Mouse (Mus musculus) lung, embryonic 14.5 days (tissue): Measurements from ENCODE around the gene Cspg4. TPM values are rescaled to one million over a fixed set of nuclear protein-coding genes. Genes with fewer than 3 reads are reported as not detected.
"Not testable (repeated sequence)": the region's sequence is repeated elsewhere in the genome, so short reads cannot be mapped to it uniquely, and the experiment has no call there.

Source experiments
- ATAC-seq: fragments of 200-750 bp; cut with Nextera tagmentation; 2 replicates; pipeline ENCODE4 v1.8.0; 2017; ENCODE audit warnings: mild to moderate bottlenecking, moderate TSS enrichment, moderate library complexity; ENCODE audit not compliant: insufficient read depth
- DNase-seq: peaks from one replicate; pipeline ENCODE4 v3.0.0-alpha.2; 2015
- H3K27ac ChIP-seq: fragments of 300-500 bp; sonication (generic); 2 replicates; pipeline ENCODE4 v1.5.1; 2014; ENCODE audit warnings: low read depth, mild to moderate bottlenecking, moderate library complexity
- H3K27me3 ChIP-seq: fragments of 300-500 bp; sonication (generic); 2 replicates; pipeline ENCODE4 v1.6.1; 2014; ENCODE audit warnings: low read length, control low read depth; ENCODE audit not compliant: insufficient read depth
- H3K36me3 ChIP-seq: fragments of 300-500 bp; sonication (generic); 2 replicates; pipeline ENCODE4 v1.6.1; 2014; ENCODE audit warnings: control low read depth; ENCODE audit not compliant: insufficient read depth
- H3K4me1 ChIP-seq: fragments of 300-500 bp; sonication (generic); 2 replicates; pipeline ENCODE4 v1.6.1; 2014; ENCODE audit warnings: antibody characterized with exemption, control low read depth; ENCODE audit not compliant: insufficient read depth
- H3K4me2 ChIP-seq: fragments of 300-500 bp; sonication (generic); 2 replicates; pipeline ENCODE4 v1.6.1; 2014; ENCODE audit warnings: mild to moderate bottlenecking
- H3K4me3 ChIP-seq: fragments of 300-500 bp; sonication (generic); 2 replicates; pipeline ENCODE4 v1.5.1; 2014; ENCODE audit warnings: low read depth, low read length
- H3K9ac ChIP-seq: fragments of 300-500 bp; sonication (generic); 2 replicates; pipeline ENCODE4 v1.6.1; 2014
- H3K9me3 ChIP-seq: fragments of 300-500 bp; sonication (generic); 2 replicates; pipeline ENCODE4 v1.6.1; 2016; ENCODE audit warnings: low read depth, low read length, control low read depth
- CTCF ChIP-seq: IDR thresholded peaks from 2 replicates; pipeline ENCODE4 v1.5.1; 2016; ENCODE audit warnings: antibody characterized with exemption, low read depth
- WGBS: fragments of 180-500 bp; shearing (Covaris S2); extraction: QIAGEN DNeasy Blood & Tissue Kit; methylation state at CpG from one replicate; pipeline ENCODE4 v1.1.7; 2014; 5-methylcytosine and 5-hydroxymethylcytosine counted together
- polyA plus RNA-seq: library from polyadenylated mRNA; unstranded; fragments of >200 nt; fragmentation: Nextera tagmentation; extraction: Ambion mirVana; gene quantifications from 2 replicates; pipeline ENCODE4 v1.2.1, GENCODE M21; 2014

Cspg4 gene
- polyA plus RNA-seq, 1 experiment from 2014 or later, result 13.9 TPM

- no peak overlapping the region for H3K4me2 ChIP-seq
- H3K36me3 ChIP-seq, result no peaks in the 10 kb centered on the region
- H3K9me3 ChIP-seq, result no peaks in the 10 kb centered on the region
- H3K27ac ChIP-seq, result no peak overlapping the region
- DNase-seq (no peak), ATAC-seq (no peak)
- H3K4me3 ChIP-seq, result no peak overlapping the region
- no peaks in the 10 kb centered on the region for H3K4me1 ChIP-seq
- H3K27me3 ChIP-seq, result no peaks in the 10 kb centered on the region
- TF ChIP-seq CTCF, result no peak
- H3K9ac ChIP-seq, result no peak overlapping the region
Measured at GRCm38 (mm10) chr9:56900060-56900459, 35.2 kb downstream of the Cspg4 start.

GRCm38 (mm10) chr9:56900571-56900970, 35.7 kb downstream of the Cspg4 start:
- Histone ChIP-seq H3K4me1 (no peaks in the 10 kb centered on the region), H3K4me3 (no peak overlapping the region), H3K36me3 (no peaks in the 10 kb centered on the region), H3K27me3 (no peaks in the 10 kb centered on the region), H3K9me3 (no peaks in the 10 kb centered on the region), H3K4me2 (no peak overlapping the region), H3K9ac (no peak overlapping the region), H3K27ac (no peak overlapping the region)
- 31% methylated on average over 9 of the region's 9 CpGs for WGBS
- ATAC-seq (no peak), DNase-seq (no peak)
- TF ChIP-seq CTCF, result no peak

GRCm38 (mm10) chr9:56901187-56901586, 36.4 kb downstream of the Cspg4 start:
- Histone ChIP-seq H3K4me1 (no peaks in the 10 kb centered on the region), H3K36me3 (no peaks in the 10 kb centered on the region), H3K27me3 (no peaks in the 10 kb centered on the region), H3K27ac (no peak overlapping the region), H3K9me3 (no peaks in the 10 kb centered on the region), H3K9ac (no peak overlapping the region), H3K4me2 (no peak overlapping the region), H3K4me3 (no peak overlapping the region)
- no peak for TF ChIP-seq CTCF
- ATAC-seq, result peak; percentile 51; the same call in 1 of the 2 replicates
- 42% methylated on average over 8 of the region's 8 CpGs for WGBS
- no peak for DNase-seq

DNA sequence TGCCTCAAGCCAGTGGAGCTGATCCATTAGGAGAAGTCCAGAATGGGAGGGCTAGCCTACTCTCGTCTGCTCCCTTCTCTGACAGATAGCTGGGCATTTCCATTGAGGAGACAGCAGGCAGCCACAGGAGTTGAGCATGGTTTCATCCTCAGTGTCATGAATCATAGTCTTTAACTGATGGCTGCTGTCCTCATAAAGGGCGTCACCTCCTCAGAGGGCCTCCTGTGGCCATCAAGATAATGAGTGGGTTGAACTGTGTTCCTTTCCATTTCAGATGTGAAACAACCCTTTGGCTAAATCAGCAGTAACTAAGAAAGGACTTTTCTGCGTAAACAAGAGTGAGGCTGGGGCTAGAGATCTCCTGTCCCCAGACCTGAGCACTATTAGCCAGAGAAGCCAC, 38.8 kb downstream of the Cspg4 start:
- no peak overlapping the region for H3K27ac ChIP-seq
- H3K9ac ChIP-seq, result no peak overlapping the region
- H3K27me3 ChIP-seq, result no peaks in the 10 kb centered on the region
- ATAC-seq, result no peak
- no peaks in the 10 kb centered on the region for H3K9me3 ChIP-seq
- no peaks in the 10 kb centered on the region for H3K36me3 ChIP-seq
- 86% methylated on average over 3 of the region's 3 CpGs for WGBS
- H3K4me1 ChIP-seq, result no peaks in the 10 kb centered on the region
- no peak for TF ChIP-seq CTCF
- H3K4me2 ChIP-seq, result no peak overlapping the region
- DNase-seq, result no peak
- no peak overlapping the region for H3K4me3 ChIP-seq

- 76% methylated on average over 9 of the region's 9 CpGs for WGBS
- no peak overlapping the region for H3K9ac ChIP-seq
- ATAC-seq (no peak), DNase-seq (no peak)
- H3K36me3 ChIP-seq, result no peaks in the 10 kb centered on the region
- no peak for TF ChIP-seq CTCF
- H3K4me3 ChIP-seq, result no peak overlapping the region
- H3K4me1 ChIP-seq, result no peaks in the 10 kb centered on the region
- H3K27me3 ChIP-seq, result no peaks in the 10 kb centered on the region
- H3K4me2 ChIP-seq, result no peak overlapping the region
- no peak overlapping the region for H3K27ac ChIP-seq
- H3K9me3 ChIP-seq, result no peaks in the 10 kb centered on the region
Measured at GRCm38 (mm10) chr9:56907549-56907948, 42.7 kb downstream of the Cspg4 start.

GRCm38 (mm10) chr9:56909991-56910390, 45.2 kb downstream of the Cspg4 start:
- not testable (repeated sequence) for H3K27me3 ChIP-seq, H3K9me3 ChIP-seq, H3K4me1 ChIP-seq, H3K27ac ChIP-seq, DNase-seq, H3K9ac ChIP-seq, H3K4me3 ChIP-seq, ATAC-seq, H3K36me3 ChIP-seq, H3K4me2 ChIP-seq
- 49% methylated on average over 4 of the region's 4 CpGs for WGBS

DNA sequence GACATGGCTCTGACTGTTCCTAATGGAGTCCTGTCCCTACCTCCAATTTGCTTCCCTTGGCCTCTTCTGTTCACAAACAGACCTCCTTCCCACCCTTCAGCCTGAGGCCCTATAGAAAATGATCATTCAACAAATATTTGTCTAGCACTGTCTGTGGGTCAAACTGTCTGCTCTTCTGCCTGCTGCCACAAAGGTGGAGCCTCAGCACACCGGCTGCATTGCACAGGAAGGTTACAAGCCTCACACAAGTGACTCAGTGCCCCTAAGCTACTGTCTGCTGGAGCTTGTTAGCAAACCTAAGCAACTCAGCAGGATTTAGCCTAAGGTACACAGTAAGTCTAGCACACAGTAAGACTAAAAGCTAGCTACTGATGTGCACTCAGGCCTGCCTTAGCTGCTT, 46.2 kb downstream of the Cspg4 start:
- Histone ChIP-seq H3K27ac (no peak overlapping the region), H3K4me2 (no peak overlapping the region), H3K4me3 (no peak overlapping the region), H3K27me3 (no peaks in the 10 kb centered on the region), H3K4me1 (no peaks in the 10 kb centered on the region), H3K9me3 (no peaks in the 10 kb centered on the region), H3K36me3 (peaks cover 20% of the 10 kb centered on the region; the same call in 1 of the 2 replicates), H3K9ac (no peak overlapping the region)
- no peak for ATAC-seq
- DNase-seq, result no peak
- WGBS, result 29% methylated on average over 1 of the region's 1 CpGs
- no peak for TF ChIP-seq CTCF

GRCm38 (mm10) chr9:56913991-56914390, 49.2 kb downstream of the Cspg4 start:
- no peaks in the 10 kb centered on the region for H3K9me3 ChIP-seq
- H3K27ac ChIP-seq, result no peak overlapping the region
- 77% methylated on average over 9 of the region's 9 CpGs for WGBS
- no peak overlapping the region for H3K4me2 ChIP-seq
- no peak for TF ChIP-seq CTCF
- no peak overlapping the region for H3K9ac ChIP-seq
- H3K4me1 ChIP-seq, result no peaks in the 10 kb centered on the region
- peaks cover 47% of the 10 kb centered on the region for H3K36me3 ChIP-seq
- H3K4me3 ChIP-seq, result no peak overlapping the region
- H3K27me3 ChIP-seq, result no peaks in the 10 kb centered on the region
- DNase-seq (no peak), ATAC-seq (no peak)
